Mouse (Mus musculus): ENCODE results near the gene Lrrc28. TPM values are rescaled to one million over a fixed set of nuclear protein-coding genes. Genes with fewer than 3 reads are reported as not detected.

The Lrrc28 gene
- polyA plus RNA-seq, 1 experiment = 41.8 TPM

DNA sequence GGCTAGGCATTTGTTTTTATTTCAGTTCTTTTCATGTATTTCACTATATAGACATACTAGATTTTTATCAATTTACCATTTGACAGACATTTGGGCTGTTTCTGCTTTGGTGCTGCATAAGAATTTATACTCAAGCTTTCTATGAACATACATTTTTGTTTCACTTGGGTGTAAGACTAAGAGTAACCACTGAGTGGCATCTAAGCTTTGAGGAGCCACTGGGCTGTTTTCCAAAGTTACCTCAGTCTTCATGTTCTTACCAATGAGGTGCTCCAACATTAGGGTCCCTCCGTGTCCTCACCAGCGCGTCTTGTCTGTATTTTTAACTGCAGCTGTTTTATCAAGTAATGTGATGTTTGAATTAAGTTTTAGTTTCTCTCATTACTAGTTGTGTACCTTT is 41.5 kb upstream of the Lrrc28 start:
- Histone ChIP-seq H3K27ac (ENCODE audit: insufficient read depth, low read depth, low read length) (no peak overlapping the region), H3K4me1 (ENCODE audit: control insufficient read depth, insufficient read depth, low read length) (peaks cover 2% of the 10 kb centered on the region; the same call in 1 of the 2 replicates), H3K36me3 (ENCODE audit: control insufficient read depth, insufficient read depth, low read length) (peaks cover 2% of the 10 kb centered on the region; the same call in 1 of the 2 replicates), H3K4me3 (ENCODE audit: insufficient read depth, low read depth, low read length) (no peak overlapping the region), H3K27me3 (replicated peaks; ENCODE audit: control insufficient read depth, insufficient read depth, low read length) (no peaks in the 10 kb centered on the region)
- TF ChIP-seq CTCF (conservative IDR thresholded peaks at IDR 0.05; ENCODE audit: insufficient read depth, insufficient read length, low read depth, low read length) (no peak), POLR2A (IDR thresholded peaks at IDR 0.05; ENCODE audit: low read depth, low read length) (no peak)
- WGBS = 94% methylated on average over 3 of the region's 3 CpGs
- no peak for DNase-seq

DNA sequence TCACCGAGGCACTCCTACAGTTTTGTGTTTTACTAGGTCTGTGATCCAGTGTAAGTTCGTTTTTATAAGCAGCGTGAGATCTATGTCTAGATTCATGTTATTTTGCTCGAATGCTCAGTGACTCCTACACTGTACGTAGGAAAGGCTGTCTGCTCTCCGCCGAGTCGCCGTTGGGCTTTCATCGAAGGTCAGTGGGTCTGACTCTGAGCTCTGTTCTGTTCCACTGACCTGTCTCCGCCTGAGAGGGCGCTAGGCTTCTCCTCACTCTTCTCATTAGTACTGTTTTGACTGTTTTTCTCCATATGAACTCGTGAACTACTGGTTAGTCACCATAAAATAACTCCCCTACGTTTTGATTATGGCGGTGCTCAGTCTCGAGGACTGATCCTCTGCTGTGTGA is 37.9 kb upstream of the Lrrc28 start:
- Histone ChIP-seq H3K4me3 (ENCODE audit: insufficient read depth, low read depth, low read length) (no peak overlapping the region), H3K27me3 (replicated peaks; ENCODE audit: control insufficient read depth, insufficient read depth, low read length) (no peaks in the 10 kb centered on the region), H3K27ac (ENCODE audit: insufficient read depth, low read depth, low read length) (no peak overlapping the region), H3K4me1 (ENCODE audit: control insufficient read depth, insufficient read depth, low read length) (no peaks in the 10 kb centered on the region; the same call in 1 of the 2 replicates), H3K36me3 (ENCODE audit: control insufficient read depth, insufficient read depth, low read length) (peaks cover 5% of the 10 kb centered on the region; the same call in 1 of the 2 replicates)
- DNase-seq = no peak
- TF ChIP-seq POLR2A (IDR thresholded peaks at IDR 0.05; ENCODE audit: low read depth, low read length) (no peak), CTCF (conservative IDR thresholded peaks at IDR 0.05; ENCODE audit: insufficient read depth, insufficient read length, low read depth, low read length) (no peak)
- WGBS = 70% methylated on average over 16 of the region's 16 CpGs

DNA sequence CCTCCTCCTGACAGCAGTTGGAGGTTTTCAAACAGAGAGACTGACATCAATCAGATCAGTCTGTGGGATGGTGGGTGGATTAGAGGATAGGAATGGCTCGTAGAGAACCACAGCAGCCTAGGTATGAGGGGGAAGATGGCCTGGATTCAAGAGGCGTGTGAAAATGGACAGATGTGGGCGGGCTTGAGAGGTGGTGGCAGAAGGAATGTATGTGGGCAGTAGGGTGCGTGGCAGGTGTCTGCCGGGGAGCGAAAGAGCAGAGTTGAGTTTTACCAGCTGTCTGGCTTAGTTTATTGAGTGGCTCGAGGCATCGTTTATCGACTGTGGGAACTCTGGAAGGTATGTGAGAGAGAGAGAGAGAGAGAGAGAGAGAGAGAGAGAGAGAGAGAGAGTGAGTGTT is 36.0 kb upstream of the Lrrc28 start:
- Histone ChIP-seq H3K27me3 (replicated peaks; ENCODE audit: control insufficient read depth, insufficient read depth, low read length) (no peaks in the 10 kb centered on the region), H3K4me1 (ENCODE audit: control insufficient read depth, insufficient read depth, low read length) (no peaks in the 10 kb centered on the region), H3K36me3 (ENCODE audit: control insufficient read depth, insufficient read depth, low read length) (peaks cover 5% of the 10 kb centered on the region; the same call in 1 of the 2 replicates), H3K4me3 (ENCODE audit: insufficient read depth, low read depth, low read length) (no peak overlapping the region), H3K27ac (ENCODE audit: insufficient read depth, low read depth, low read length) (no peak overlapping the region)
- DNase-seq = no peak
- 65% methylated on average over 9 of the region's 9 CpGs for WGBS
- TF ChIP-seq CTCF (conservative IDR thresholded peaks at IDR 0.05; ENCODE audit: insufficient read depth, insufficient read length, low read depth, low read length) = no peak
- TF ChIP-seq POLR2A (IDR thresholded peaks at IDR 0.05; ENCODE audit: low read depth, low read length) = no peak

GRCm38 (mm10) chr7:67678878-67679499 is 33.9 kb upstream of the Lrrc28 start:
- TF ChIP-seq POLR2A (IDR thresholded peaks at IDR 0.05; ENCODE audit: low read depth, low read length) = no peak
- no peak for TF ChIP-seq CTCF (conservative IDR thresholded peaks at IDR 0.05; ENCODE audit: insufficient read depth, insufficient read length, low read depth, low read length)
- Histone ChIP-seq H3K27ac (ENCODE audit: insufficient read depth, low read depth, low read length) (no peak overlapping the region), H3K4me1 (ENCODE audit: control insufficient read depth, insufficient read depth, low read length) (no peaks in the 10 kb centered on the region), H3K36me3 (ENCODE audit: control insufficient read depth, insufficient read depth, low read length) (peaks cover 3% of the 10 kb centered on the region; the same call in 1 of the 2 replicates), H3K27me3 (replicated peaks; ENCODE audit: control insufficient read depth, insufficient read depth, low read length) (no peaks in the 10 kb centered on the region), H3K4me3 (ENCODE audit: insufficient read depth, low read depth, low read length) (no peak overlapping the region)
- no peak for DNase-seq
- 96% methylated on average over 16 of the region's 16 CpGs for WGBS

GRCm38 (mm10) chr7:67673656-67674055 is 28.6 kb upstream of the Lrrc28 start:
- Histone ChIP-seq H3K27me3 (replicated peaks; ENCODE audit: control insufficient read depth, insufficient read depth, low read length) (no peaks in the 10 kb centered on the region), H3K4me3 (ENCODE audit: insufficient read depth, low read depth, low read length) (no peak overlapping the region), H3K36me3 (ENCODE audit: control insufficient read depth, insufficient read depth, low read length) (no peaks in the 10 kb centered on the region; the same call in 1 of the 2 replicates), H3K4me1 (ENCODE audit: control insufficient read depth, insufficient read depth, low read length) (no peaks in the 10 kb centered on the region), H3K27ac (ENCODE audit: insufficient read depth, low read depth, low read length) (no peak overlapping the region)
- no peak for DNase-seq
- 89% methylated on average over 5 of the region's 5 CpGs for WGBS
- TF ChIP-seq CTCF (conservative IDR thresholded peaks at IDR 0.05; ENCODE audit: insufficient read depth, insufficient read length, low read depth, low read length) = no peak
- TF ChIP-seq POLR2A (IDR thresholded peaks at IDR 0.05; ENCODE audit: low read depth, low read length) = no peak

- WGBS = 7% methylated on average over 10 of the region's 10 CpGs
- no peaks in the 10 kb centered on the region; the same call in 1 of the 2 replicates for H3K36me3 ChIP-seq (ENCODE audit: control insufficient read depth, insufficient read depth, low read length)
- H3K4me3 ChIP-seq (ENCODE audit: insufficient read depth, low read depth, low read length) = no peak overlapping the region
- H3K27me3 ChIP-seq (replicated peaks; ENCODE audit: control insufficient read depth, insufficient read depth, low read length) = no peaks in the 10 kb centered on the region
- H3K27ac ChIP-seq (ENCODE audit: insufficient read depth, low read depth, low read length) = no peak overlapping the region
- DNase-seq = peak; percentile 94
- no peaks in the 10 kb centered on the region for H3K4me1 ChIP-seq (ENCODE audit: control insufficient read depth, insufficient read depth, low read length)
- TF ChIP-seq POLR2A (IDR thresholded peaks at IDR 0.05; ENCODE audit: low read depth, low read length) (no peak), CTCF (conservative IDR thresholded peaks at IDR 0.05; ENCODE audit: insufficient read depth, insufficient read length, low read depth, low read length) (peak; percentile 96)
Measured at GRCm38 (mm10) chr7:67672650-67673049, 27.6 kb upstream of the Lrrc28 start.

GRCm38 (mm10) chr7:67670965-67671364 is 25.9 kb upstream of the Lrrc28 start:
- Histone ChIP-seq H3K4me1 (ENCODE audit: control insufficient read depth, insufficient read depth, low read length) (no peaks in the 10 kb centered on the region), H3K36me3 (ENCODE audit: control insufficient read depth, insufficient read depth, low read length) (no peaks in the 10 kb centered on the region; the same call in 1 of the 2 replicates), H3K4me3 (ENCODE audit: insufficient read depth, low read depth, low read length) (no peak overlapping the region), H3K27me3 (replicated peaks; ENCODE audit: control insufficient read depth, insufficient read depth, low read length) (no peaks in the 10 kb centered on the region), H3K27ac (ENCODE audit: insufficient read depth, low read depth, low read length) (no peak overlapping the region)
- DNase-seq = no peak
- no peak for TF ChIP-seq POLR2A (IDR thresholded peaks at IDR 0.05; ENCODE audit: low read depth, low read length)
- TF ChIP-seq CTCF (conservative IDR thresholded peaks at IDR 0.05; ENCODE audit: insufficient read depth, insufficient read length, low read depth, low read length) = 0 out of 2 replicates have a peak, but pooled peaks have one; percentile 16
- whole genome bisulfite sequencing = 97% methylated on average over 1 of the region's 1 CpGs
